Mouse (Mus musculus) lung, adult 2 months (tissue): Measurements from ENCODE around the gene Pate2.

Source experiments
- CTCF ChIP-seq: fragments of 200-500 bp; IDR thresholded peaks from 2 replicates; pipeline ENCODE4 v1.5.1; 2011; ENCODE audit warnings: mild to moderate bottlenecking, low read length, control low read depth; ENCODE audit not compliant: insufficient read depth
- POLR2A ChIP-seq: fragments of 200-500 bp; IDR thresholded peaks from 2 replicates; pipeline ENCODE4 v1.6.1; 2011; ENCODE audit warnings: low read depth, mild to moderate bottlenecking, control low read depth, low read length, borderline replicate concordance; ENCODE audit errors: extremely low read depth

DNA sequence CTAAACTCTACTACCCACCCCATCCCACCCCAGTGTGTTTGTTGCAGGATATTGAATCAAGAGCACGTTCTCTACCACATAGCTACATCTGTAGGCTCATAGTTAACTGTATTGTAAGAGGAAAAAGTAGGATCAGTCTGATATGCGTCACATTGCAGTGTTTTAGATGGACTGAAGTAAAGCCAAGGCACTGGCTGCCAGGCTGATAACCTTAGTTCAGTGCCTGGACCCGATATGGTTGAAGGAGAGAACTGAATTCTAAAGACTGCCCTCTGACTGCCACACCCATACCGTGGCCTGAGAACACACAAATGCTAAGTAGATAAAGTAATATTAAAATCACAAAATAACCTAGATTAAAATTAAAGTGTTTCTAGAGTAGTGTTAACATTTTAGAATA, 34.2 kb upstream of the Pate2 start:
- TF ChIP-seq CTCF (no peak), POLR2A (no peak)
